Mouse (Mus musculus) limb, embryonic 11.5 days (tissue): ENCODE data around the gene Nktr. TPM values are rescaled to one million over a fixed set of nuclear protein-coding genes. Genes with fewer than 3 reads are reported as not detected.

Source experiments
- ATAC-seq: fragments of 200-750 bp; cut with Nextera tagmentation; 2 replicates; pipeline ENCODE4 v1.8.0; 2017; ENCODE audit warnings: low read depth; ENCODE audit not compliant: insufficient number of reproducible peaks, low FRiP score, low TSS enrichment
- DNase-seq: peaks from one replicate; pipeline ENCODE4 v3.0.0-alpha.2; 2015; ENCODE audit warnings: low spot score
- H3K27ac ChIP-seq: fragments of 300-500 bp; sonication (generic); replicated peaks from 2 replicates; pipeline ENCODE4 v1.5.1; 2014; ENCODE audit warnings: low read depth, mild to moderate bottlenecking, low read length
- H3K27me3 ChIP-seq: fragments of 300-500 bp; sonication (generic); 2 replicates; pipeline ENCODE4 v1.6.1; 2014; ENCODE audit warnings: mild to moderate bottlenecking, low read length, mixed read lengths; ENCODE audit not compliant: control insufficient read depth, insufficient read depth
- H3K36me3 ChIP-seq: fragments of 300-500 bp; sonication (generic); 2 replicates; pipeline ENCODE4 v1.6.1; 2014; ENCODE audit warnings: mild to moderate bottlenecking, low read length, moderate library complexity, mixed read lengths; ENCODE audit not compliant: control insufficient read depth, insufficient read depth
- H3K4me1 ChIP-seq: fragments of 300-500 bp; sonication (generic); 2 replicates; pipeline ENCODE4 v1.6.1; 2014; ENCODE audit warnings: low read length, mixed read lengths; ENCODE audit not compliant: control insufficient read depth, insufficient read depth
- H3K4me2 ChIP-seq: fragments of 300-500 bp; sonication (generic); 2 replicates; pipeline ENCODE4 v1.6.1; 2014; ENCODE audit warnings: low read depth, mild to moderate bottlenecking, moderate library complexity; ENCODE audit not compliant: severe bottlenecking
- H3K4me3 ChIP-seq: fragments of 300-500 bp; sonication (generic); 2 replicates; pipeline ENCODE4 v1.5.1; 2014; ENCODE audit warnings: low read depth, low read length
- H3K9ac ChIP-seq: fragments of 300-500 bp; sonication (generic); 2 replicates; pipeline ENCODE4 v1.6.1; 2014; ENCODE audit warnings: mild to moderate bottlenecking, low read length
- H3K9me3 ChIP-seq: fragments of 300-500 bp; sonication (generic); 2 replicates; pipeline ENCODE4 v1.6.1; 2016; ENCODE audit warnings: low read length; ENCODE audit not compliant: control insufficient read depth
- WGBS: fragments of 180-500 bp; shearing (Covaris S2); extraction: QIAGEN DNeasy Blood & Tissue Kit; methylation state at CpG from one replicate; pipeline ENCODE4 v1.1.7; 2014; 5-methylcytosine and 5-hydroxymethylcytosine counted together
- polyA plus RNA-seq: library from polyadenylated mRNA; unstranded; fragments of >200 nt; fragmentation: Nextera tagmentation; extraction: Ambion mirVana; gene quantifications from 2 replicates; pipeline ENCODE4 v1.2.1, GENCODE M21; 2014

The Nktr gene
- polyA plus RNA-seq, 1 experiment from 2014 or later, result 65.1 TPM

GRCm38 (mm10) chr9:121777484-121778065, 58.6 kb downstream of the Nktr start, which contains the start of gene Klhl40:
Gene Klhl40 (plus strand): TSS chr9:121777607.
- Histone ChIP-seq H3K27ac (no peak within 1 kb of the TSS), H3K27me3 (peaks cover 31% of the 10 kb centered on the region), H3K9ac (no peak within 1 kb of the TSS), H3K36me3 (no peaks in the 10 kb centered on the region), H3K9me3 (no peaks in the 10 kb centered on the region), H3K4me2 (peak within 1 kb of the TSS; percentile 50), H3K4me1 (peaks cover 5% of the 10 kb centered on the region; the same call in 1 of the 2 replicates), H3K4me3 (peak within 1 kb of the TSS; percentile 24; the same call in 1 of the 2 replicates)
- 18% methylated on average over 30 of the region's 30 CpGs for WGBS
- ATAC-seq (0 out of 2 replicates have a peak, but pooled peaks have one; percentile 18), DNase-seq (no peak)

- Histone ChIP-seq H3K4me3 (peak overlapping the region; percentile 24; the same call in 1 of the 2 replicates), H3K27me3 (peaks cover 31% of the 10 kb centered on the region), H3K9ac (no peak overlapping the region), H3K4me2 (peak overlapping the region; percentile 50), H3K9me3 (no peaks in the 10 kb centered on the region), H3K27ac (no peak overlapping the region), H3K36me3 (no peaks in the 10 kb centered on the region), H3K4me1 (peaks cover 5% of the 10 kb centered on the region; the same call in 1 of the 2 replicates)
- ATAC-seq (no peak), DNase-seq (peak; percentile 47)
- 15% methylated on average over 54 of the region's 54 CpGs for WGBS
Measured at GRCm38 (mm10) chr9:121778066-121778624, 59.2 kb downstream of the Nktr start.

- no peak overlapping the region for H3K4me3 ChIP-seq
- DNase-seq, result no peak
- no peaks in the 10 kb centered on the region for H3K4me1 ChIP-seq
- WGBS, result 81% methylated on average over 12 of the region's 12 CpGs
- no peak overlapping the region for H3K27ac ChIP-seq
- no peaks in the 10 kb centered on the region for H3K36me3 ChIP-seq
- no peaks in the 10 kb centered on the region for H3K27me3 ChIP-seq
- H3K9ac ChIP-seq, result no peak overlapping the region
- no peak overlapping the region for H3K4me2 ChIP-seq
- no peaks in the 10 kb centered on the region for H3K9me3 ChIP-seq
- no peak for ATAC-seq
Measured at GRCm38 (mm10) chr9:121784801-121785200, 65.8 kb downstream of the Nktr start.

GRCm38 (mm10) chr9:121785261-121785660, 66.3 kb downstream of the Nktr start:
- no peaks in the 10 kb centered on the region for H3K36me3 ChIP-seq
- no peak overlapping the region for H3K4me3 ChIP-seq
- no peak overlapping the region for H3K4me2 ChIP-seq
- H3K9me3 ChIP-seq, result no peaks in the 10 kb centered on the region
- no peaks in the 10 kb centered on the region for H3K27me3 ChIP-seq
- DNase-seq (no peak), ATAC-seq (no peak)
- no peak overlapping the region for H3K9ac ChIP-seq
- WGBS, result 87% methylated on average over 8 of the region's 8 CpGs
- H3K27ac ChIP-seq, result no peak overlapping the region
- no peaks in the 10 kb centered on the region for H3K4me1 ChIP-seq

- Histone ChIP-seq H3K4me2 (no peak overlapping the region), H3K9me3 (no peaks in the 10 kb centered on the region), H3K27ac (no peak overlapping the region), H3K4me3 (no peak overlapping the region), H3K4me1 (no peaks in the 10 kb centered on the region), H3K27me3 (no peaks in the 10 kb centered on the region), H3K9ac (no peak overlapping the region), H3K36me3 (no peaks in the 10 kb centered on the region)
- no peak for ATAC-seq
- 63% methylated on average over 2 of the region's 2 CpGs for WGBS
- no peak for DNase-seq
Measured at GRCm38 (mm10) chr9:121786359-121786758, 67.4 kb downstream of the Nktr start.

GRCm38 (mm10) chr9:121791206-121791605, 72.2 kb downstream of the Nktr start:
- H3K27ac ChIP-seq, result no peak overlapping the region
- H3K9ac ChIP-seq, result no peak overlapping the region
- DNase-seq, result peak; percentile 86
- no peak overlapping the region for H3K4me3 ChIP-seq
- H3K4me2 ChIP-seq, result no peak overlapping the region
- H3K27me3 ChIP-seq, result no peaks in the 10 kb centered on the region
- H3K36me3 ChIP-seq, result no peaks in the 10 kb centered on the region
- no peaks in the 10 kb centered on the region for H3K9me3 ChIP-seq
- WGBS, result 12% methylated on average over 5 of the region's 5 CpGs
- ATAC-seq, result no peak
- H3K4me1 ChIP-seq, result no peaks in the 10 kb centered on the region

- H3K4me3 ChIP-seq, result no peak within 1 kb of the TSS
Measured at GRCm38 (mm10) chr9:121791757-121792521, 73.0 kb downstream of the Nktr start, which contains the start of gene Hhatl. Gene Hhatl (minus strand): TSS chr9:121792507.

GRCm38 (mm10) chr9:121794972-121795539, 76.1 kb downstream of the Nktr start:
- H3K27ac ChIP-seq, result no peak overlapping the region
- 40% methylated on average over 1 of the region's 1 CpGs for WGBS
- no peaks in the 10 kb centered on the region for H3K9me3 ChIP-seq
- DNase-seq (no peak), ATAC-seq (no peak)
- H3K9ac ChIP-seq, result no peak overlapping the region
- no peaks in the 10 kb centered on the region for H3K27me3 ChIP-seq
- no peak overlapping the region for H3K4me3 ChIP-seq
- no peaks in the 10 kb centered on the region for H3K36me3 ChIP-seq
- no peaks in the 10 kb centered on the region for H3K4me1 ChIP-seq
- H3K4me2 ChIP-seq, result no peak overlapping the region

More at GRCm38 (mm10) chr9:121791757-121792521, 73.0 kb downstream of the Nktr start, which contains the start of gene Hhatl:
- no peaks in the 10 kb centered on the region for H3K27me3 ChIP-seq
- no peaks in the 10 kb centered on the region for H3K4me1 ChIP-seq
- WGBS, result 60% methylated on average over 20 of the region's 24 CpGs
- DNase-seq, result no peak
- H3K9me3 ChIP-seq, result no peaks in the 10 kb centered on the region
- H3K4me2 ChIP-seq, result no peak within 1 kb of the TSS
- no peak for ATAC-seq
- no peaks in the 10 kb centered on the region for H3K36me3 ChIP-seq
- no peak within 1 kb of the TSS for H3K9ac ChIP-seq
- no peak within 1 kb of the TSS for H3K27ac ChIP-seq
